Mouse (Mus musculus): Measurements from ENCODE around the gene Zmat5.

Gene Zmat5

DNA sequence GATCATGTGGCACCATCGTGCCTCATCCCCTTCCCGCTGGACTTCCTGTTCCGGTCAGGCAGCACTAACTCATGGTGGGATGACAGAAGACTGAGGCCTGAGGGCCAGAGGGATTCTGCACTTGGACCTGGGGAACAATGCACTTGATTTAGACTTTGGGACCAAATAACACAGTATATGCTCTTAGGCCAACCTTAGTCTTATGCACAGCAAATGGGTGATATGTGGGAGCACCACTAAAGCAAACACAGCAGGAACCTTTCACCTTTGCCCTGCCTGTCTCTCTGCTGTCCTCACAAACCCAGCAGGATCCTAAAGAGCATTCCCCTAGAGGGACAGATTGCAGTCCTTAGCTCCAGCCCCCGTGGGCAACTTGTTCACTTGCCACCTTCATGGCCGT, 36.3 kb downstream of the Zmat5 start:
- DNase-seq, result no peak

DNA sequence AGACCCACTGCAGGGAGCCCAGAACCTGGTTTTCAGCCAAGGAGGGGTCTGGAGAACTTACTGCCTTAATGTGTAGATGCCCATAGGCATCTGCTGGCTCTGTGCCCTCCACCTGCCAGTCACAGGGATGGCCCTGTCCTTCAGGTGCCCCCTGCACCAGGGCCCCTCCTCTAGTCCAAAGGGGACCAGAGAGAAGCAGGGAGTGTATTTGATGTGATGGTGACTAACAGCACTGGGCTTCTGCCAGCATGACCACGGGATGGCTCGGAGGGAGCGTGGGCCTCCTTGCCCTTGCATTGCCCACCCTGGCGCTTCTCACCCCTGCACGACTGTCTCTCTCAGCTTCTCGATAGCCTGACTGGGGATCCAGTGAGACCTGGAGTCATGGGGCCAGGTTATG, 40.2 kb downstream of the Zmat5 start:
- no peak for DNase-seq

DNA sequence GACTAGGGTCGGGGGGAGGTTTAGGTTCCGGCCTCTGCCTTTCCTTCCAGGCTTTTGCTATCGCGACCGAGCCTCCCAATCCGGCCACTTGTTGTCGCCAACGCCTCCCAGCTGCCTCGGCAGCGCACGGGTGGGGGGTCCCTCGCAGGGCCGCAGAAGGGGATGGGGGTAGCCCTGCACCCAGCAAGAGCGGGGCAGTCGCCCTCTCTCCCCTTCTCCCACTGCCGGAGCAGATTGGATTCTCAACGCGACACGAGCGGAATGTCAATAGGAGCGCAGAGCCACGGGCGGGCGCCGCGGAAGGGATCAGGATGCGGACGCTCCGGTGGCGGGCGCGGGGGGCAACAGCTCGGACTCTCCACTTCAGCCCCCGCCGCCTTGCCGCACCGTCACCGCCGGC, 41.5 kb downstream of the Zmat5 start:
- DNase-seq, result no peak

DNA sequence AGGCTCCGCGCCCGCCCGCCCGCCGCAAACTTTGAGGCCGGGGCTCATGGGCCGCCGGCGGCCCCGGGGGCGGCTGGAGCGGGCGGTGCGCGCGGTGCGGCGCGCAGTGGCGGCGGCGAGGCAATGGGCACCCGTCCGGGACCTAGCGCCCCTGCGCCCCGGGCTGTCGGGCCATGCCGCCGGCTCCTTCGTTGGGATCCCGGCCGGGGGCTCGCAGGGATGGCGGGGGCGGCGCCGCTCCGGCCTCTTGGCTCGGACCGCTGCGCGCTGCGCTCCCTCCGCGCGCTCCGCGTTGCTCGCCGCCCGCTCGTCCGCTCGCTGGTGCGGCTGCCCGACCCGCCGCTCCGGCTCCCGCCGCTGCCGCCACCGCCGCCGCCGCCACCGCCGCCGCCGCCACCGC, 42.3 kb downstream of the Zmat5 start, which contains the start of gene Cabp7:
Gene Cabp7, minus strand, starts transcription at position 46 of the 400 bp plus-strand sequence.
- DNase-seq, result no peak

DNA sequence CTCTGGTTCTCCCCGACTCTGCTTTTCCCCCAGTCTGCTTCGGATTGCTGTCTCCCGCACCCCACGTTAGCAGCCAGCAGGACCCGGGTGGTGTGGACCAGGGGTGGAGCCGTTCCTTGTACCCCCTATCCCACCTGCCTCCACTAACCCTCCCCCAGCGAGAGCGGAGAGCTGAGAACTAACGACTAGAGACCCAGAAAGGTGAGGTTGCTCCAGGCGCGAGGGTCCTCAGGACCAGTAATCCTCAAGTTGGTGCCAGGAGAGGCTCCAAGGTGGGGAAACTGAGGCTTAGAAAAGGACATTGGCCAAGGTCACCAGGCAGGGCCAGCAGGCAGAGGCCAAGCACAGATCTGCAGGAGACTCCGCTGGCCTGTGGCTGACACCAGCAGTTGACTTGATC, 42.8 kb downstream of the Zmat5 start:
- DNase-seq, result no peak

DNA sequence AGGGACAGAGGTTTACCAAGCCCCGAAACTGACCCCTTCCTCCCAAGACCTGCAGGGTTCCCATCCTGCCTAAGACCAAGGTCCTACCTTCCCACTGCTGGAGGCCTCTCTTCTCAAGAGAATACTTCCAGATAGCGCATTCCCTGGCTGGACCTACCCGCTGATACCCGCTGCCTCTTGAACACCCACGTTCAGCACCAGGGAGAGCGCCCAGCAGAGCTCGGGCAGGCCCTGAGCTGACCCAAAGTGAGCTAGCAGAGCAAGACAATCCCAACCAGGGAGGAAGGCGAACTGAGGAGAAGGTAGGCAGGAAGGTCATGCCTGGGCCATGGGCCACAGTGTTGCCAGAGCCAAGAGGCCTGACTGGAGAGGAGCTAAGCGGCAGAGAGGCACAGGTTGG, 45.8 kb downstream of the Zmat5 start:
- DNase-seq, result peak; percentile 71 to 90

DNA sequence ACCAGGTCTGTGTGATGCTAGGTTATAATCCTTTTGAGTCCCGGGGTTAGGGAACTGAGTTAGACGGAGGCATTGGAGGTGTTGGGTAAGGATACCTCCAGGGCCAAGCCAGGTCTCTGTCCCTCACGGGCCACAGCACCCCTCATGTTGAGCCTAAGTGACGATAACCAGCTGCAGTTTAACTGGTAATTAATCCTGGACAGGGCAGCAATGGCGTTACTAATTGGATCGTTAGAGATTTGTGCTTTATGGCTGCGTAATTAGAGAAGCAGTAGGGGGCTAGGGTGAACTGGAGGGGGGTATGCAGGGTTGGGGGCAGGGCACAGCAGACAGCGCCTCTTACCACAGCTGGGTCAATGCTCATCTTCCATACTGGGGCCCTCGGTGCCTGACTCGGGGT, 48.4 kb downstream of the Zmat5 start:
- no peak for DNase-seq

DNA sequence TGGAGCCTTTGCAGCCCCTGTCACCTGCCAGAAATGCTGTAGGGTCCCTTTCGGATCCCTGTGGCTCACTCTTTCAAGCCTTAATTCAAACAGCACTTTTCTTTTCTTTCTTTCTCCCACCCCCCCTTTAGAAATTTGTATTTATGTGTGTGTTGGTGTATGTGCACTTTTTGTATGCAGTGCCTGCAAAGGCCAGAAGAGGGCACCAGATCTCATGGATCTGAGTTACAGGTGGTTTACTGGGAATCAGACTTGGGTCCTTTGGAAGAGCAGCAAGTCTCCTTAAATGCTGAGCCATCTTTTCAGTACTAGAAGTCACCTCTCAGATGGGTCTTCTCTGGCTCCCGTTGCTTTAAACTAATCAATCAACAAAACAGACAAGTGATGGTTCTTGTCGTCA, 49.6 kb downstream of the Zmat5 start:
- DNase-seq, result no peak

DNA sequence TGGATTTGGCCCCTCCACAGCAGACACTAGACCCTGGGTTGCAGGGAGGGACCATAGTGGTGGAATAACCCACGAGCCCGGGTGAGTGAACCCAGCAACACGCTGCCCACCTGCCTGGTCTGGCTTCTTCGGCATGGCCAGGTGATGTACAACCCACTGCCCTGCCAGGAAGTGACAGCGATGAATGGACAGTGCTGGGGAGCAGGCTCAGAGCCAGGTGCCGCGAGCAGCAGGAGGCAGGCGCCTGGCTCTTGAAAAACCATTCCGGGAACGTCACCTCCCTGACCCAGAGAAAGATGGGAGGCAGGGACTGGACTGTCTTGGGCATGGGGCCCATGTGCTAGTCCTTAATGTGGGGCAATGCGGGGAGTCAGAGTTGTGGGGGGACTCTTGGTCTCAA, 50.4 kb downstream of the Zmat5 start:
- no peak for DNase-seq

DNA sequence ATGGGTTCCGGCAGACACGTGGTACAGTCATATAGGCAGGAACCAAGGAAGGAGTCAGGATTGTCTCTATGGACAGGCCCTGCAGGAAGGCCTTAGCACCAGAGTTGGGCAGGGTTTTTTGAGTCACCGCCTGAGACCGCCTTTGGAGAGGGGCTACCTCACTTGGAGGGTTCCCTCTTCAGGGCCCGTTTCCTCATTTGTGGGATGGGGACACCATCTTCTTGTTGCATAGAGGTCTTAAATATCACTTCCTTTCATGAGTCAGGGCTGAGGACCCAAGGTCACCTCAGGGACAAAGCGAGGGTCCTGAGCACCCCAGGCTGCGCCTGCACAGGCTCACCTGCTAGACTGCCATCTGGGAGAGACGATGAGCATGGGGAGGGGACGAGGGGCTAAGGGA, 52.0 kb downstream of the Zmat5 start:
- DNase-seq, result no peak

DNA sequence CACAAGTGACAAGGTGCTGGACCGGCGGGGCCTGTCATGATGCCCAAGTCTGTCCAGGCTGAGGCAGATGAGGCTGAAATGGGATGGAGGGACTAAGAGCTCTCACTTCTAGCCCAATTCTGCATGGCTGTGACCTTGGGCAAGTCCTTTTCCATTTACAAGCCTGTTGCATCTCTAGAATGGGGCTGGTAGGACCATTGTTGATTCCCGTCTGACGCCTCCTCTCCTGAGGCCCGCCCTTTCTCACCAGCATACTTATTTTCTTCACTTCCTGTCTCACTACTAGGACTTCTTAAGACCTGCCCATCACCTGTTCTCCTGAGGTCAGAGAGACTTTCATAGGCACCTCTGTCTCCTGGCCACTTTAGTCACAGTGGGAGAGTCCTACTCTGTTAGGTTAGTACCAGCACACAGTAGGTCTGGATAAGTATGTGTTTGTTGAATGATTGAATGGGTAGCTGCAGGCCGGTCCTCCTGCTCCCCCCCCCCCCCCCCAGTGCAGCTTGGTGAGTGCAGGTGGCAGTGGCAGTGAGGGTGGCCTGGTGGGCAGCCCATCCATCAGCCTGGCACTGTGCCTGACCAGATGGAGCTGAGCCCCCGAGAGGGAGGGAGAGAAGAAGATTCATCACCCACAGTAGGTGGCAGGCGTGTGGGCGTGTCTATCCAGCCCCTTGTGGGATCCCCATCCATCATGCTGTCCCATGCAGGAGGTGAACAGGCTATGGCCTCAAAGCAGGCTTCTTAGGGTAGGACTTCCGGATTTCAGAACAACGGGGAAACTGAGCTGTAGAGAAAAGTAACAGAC, 52.7 kb downstream of the Zmat5 start:
- no peak for DNase-seq

DNA sequence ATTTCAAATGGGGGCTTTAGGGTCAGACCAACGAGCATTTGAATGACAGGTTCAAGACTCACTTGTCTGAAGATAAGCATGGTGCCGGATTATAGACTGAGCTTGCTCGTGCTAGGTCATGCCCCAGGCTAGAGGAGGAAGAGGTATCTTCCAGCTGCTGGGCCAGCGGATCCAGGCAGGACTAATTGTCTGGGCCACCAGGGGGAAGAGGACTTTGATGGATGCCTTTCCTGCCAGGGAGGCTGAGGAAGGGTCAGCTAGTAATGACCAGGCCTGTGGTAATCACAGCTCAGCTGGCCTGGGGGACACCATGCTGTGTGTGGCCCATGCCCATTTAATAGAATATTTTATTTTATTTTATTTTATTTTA, 53.3 kb downstream of the Zmat5 start:
- DNase-seq, result no peak

DNA sequence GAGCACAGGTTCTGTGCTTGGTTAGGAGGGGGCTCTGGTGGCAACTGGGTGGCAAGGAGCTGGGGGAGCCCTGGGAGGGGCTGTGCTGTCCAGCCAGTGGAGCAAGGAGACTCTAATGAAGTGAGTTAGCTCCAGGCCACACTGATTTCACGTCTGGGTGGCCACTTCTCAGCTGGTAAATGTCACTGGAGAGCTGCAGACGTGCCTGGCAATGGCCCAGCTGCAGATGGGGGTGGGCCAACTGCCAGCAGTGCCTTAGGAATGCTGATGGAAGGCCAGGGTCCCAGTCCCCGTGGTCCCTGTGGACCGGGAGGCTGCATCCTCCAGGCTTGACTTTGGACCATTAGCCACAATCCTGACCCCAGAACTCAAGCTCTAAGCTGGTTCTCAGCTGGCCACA, 56.0 kb downstream of the Zmat5 start:
- DNase-seq, result peak; percentile 6 to 52

DNA sequence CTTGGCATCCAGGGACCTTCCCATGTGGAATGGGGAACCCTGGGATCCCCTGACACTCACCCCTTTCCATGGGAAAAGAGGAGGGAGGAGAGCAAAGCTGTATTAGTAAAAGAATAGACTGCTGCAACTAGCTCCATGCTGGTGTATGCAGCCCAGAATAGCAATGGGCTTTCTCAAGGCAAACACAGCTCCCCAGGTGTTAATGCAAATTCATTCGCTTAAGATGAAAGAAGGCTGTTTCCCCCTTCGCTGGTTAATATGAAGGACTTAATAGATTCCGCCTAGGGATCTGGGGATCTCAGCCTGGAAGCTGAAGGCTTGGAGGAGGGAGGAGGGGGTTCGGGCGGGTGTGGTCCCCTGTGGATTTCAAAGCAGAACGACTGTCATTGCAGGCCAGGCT, 57.5 kb downstream of the Zmat5 start:
- DNase-seq, result no peak

DNA sequence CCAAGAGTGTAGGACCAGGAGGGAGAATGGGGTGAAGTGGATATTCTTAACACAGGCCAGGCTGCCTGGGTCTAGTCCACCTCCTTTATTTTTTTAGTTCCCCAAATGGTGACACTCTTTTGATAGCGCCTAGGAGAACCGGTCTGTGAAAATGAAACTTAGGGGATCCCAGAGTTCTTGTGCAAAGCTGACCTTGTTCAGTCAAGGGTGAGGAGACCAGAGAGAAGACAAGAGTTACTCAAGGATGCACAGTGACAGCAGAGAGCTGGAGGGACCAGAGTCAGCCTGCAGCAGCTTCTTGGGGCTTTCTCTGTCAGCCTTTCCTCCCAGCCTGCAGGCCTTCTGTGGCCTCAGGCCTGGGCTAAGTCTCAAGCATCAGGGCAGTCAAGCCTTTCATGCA, 58.0 kb downstream of the Zmat5 start:
- DNase-seq, result no peak

DNA sequence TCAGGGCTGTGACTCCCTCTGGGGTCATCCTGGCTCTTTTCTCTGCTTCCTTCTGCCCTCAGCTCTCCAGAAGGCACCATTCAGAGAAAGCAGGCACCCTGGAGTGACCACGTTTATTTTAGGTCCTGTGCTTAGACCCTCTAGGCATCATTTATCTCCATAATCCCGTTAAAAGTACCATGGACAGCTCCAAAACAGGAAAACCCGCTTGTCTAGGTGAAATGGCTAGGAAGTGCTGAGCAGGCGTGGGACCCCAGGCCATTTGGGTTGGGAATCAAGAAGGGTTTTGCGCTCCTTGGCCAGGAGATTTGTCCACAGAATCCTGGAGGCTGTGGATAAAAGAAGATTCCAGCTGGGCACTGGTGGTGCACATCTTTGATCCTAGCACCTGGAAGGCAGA, 59.2 kb downstream of the Zmat5 start:
- no peak for DNase-seq

DNA sequence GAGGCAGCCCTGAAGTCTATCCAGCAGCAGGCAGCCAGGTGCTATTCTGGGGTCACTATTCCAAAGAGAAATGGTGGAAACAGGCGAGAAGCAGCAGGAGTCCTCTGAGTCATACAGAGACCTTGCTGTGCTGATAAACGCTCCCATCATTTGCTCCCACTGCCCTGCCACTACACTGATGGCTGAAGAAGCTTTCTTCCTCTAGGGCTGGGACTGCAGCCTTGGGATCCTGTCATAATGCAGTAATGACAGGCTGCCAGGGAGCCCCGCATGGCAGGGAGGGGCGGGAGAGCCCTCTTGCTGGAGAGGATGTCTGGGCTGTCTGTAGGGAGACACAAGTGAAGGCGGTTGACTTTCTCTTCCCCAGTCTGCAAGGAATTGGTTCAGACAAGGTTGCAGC, 60.0 kb downstream of the Zmat5 start:
- DNase-seq, result no peak

DNA sequence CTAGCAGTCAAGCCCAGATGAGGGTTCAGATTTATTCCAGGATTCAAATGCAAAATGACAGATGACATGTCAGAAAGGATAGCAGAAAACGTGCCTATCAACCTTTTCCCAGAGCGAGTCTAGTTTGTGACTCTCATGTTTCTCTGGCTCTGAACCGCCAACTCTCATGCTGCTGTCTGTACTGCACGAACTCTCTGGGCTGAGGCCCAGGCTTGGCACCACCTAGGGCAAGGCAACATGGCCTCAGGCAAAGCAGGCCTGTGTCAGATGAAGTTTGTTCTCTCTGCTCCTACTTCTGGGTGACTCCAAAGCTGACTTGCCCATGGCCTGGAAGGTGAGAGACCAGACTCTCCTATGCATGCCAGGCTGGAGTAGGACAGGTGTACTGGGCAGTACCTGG, 63.9 kb downstream of the Zmat5 start:
- no peak for DNase-seq

DNA sequence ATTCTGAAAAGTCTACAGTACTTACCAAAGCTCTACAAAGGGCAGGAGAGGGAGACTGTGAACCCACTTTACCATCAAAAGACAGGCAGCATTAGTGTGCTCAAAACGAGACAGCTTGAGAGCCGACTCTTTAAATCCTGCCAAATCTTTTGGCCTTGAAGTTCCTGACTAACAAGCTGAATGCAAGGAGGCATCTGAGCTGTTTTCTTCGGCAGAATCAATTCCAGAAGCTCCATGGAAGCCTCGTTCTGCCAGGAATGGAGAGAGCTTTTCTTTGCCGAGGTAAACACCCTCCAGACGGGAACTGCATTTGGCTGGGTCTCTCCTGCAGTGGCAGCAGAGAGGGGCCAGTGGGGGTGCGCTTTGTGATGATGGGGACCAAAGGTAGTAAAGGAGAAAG, 64.8 kb downstream of the Zmat5 start:
- DNase-seq, result no peak

DNA sequence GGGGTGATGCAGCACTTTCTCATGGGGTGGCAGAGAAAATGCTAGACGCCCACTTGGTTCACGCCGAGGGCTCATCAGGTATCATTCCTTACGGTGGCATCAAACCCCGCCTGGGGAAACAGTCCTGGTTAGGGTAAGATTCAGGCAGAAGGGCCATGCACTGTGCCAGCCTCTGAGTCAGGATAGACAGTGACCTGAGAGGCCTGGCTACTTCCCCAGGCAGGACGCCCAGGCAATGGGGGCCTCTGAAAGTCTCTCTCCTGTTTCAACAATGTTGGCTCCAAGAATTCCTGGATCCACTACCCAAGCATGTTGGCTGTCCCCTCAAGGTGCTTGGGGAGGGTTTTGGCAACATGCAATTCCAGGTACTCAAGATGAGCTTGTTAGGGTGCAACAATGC, 65.4 kb downstream of the Zmat5 start:
- no peak for DNase-seq

DNA sequence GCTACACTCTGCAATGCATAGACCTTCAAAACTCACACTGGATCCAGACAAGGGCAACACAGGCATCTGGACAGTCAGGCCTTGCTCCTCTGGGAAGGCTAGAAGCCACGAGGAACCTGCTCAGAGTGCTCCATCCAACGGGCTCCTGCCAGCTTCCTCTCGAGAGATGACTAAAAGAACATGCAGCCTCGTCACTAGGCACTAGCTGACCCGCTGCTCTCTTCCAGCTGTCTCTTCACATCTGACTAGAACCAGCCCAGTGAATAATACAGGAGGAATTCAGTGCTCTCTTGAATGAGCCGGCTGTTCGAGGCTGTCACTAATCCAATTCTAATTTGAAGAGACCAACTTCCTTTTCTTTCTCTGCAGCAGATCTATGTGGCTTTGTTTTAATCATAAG, 67.3 kb downstream of the Zmat5 start:
- no peak for DNase-seq

DNA sequence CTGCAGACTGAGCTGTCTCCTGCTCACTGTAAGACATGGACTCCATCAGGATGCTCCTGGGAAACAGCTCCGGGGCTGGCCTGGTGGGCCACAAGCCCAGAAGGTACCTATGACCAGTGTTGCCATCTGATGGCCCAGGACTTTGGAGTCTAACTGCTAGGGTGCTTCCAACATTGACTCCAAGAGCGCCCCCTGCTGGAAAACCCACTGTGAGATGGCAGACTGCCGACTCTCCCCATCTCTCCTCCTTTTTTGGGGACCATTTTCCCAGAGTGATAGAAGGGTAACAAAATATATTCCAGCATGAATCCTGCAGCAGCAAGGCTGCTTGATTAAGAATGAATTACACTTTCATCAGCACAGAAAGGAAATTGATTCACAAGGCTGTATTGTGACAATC, 68.4 kb downstream of the Zmat5 start:
- peak; percentile 55 to 88 for DNase-seq

DNA sequence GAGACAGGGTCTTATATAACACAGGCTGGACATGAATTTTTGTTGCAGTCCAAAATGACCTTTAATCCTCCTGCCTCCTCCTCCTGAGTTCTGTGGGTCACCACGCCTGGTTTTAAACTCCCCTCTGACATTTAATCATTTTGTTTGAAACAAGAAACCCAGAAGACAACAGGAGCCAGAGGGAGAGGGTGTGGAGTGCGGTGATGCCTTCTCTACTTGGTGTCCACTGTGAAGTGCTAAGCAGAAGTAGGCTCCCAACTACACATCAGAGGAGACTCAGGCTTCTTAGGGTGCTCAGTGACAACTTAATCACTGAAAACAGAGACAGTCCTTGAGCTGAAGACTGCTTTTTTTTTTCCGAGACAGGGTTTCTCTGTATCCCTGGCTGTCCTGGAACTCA, 76.4 kb downstream of the Zmat5 start:
- no peak for DNase-seq

DNA sequence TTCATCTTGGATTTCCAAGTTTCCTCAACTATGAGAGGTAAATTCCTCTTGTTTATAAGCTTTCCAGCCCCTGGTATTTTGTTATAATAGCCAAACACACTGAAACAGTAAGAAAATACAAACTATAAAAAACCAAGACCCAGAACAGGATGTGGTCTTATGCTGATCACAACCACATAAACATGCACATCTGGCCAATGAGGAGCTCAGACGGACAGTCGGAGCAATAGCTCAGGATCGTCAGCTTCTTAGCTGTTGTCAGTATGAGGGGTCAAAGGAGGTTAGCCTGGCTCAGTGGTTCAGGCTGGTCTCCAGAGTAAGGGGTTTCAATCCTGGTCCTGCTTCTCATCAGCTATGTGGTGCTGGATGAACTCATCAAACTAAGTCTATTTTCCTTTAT, 78.6 kb downstream of the Zmat5 start:
- DNase-seq, result no peak

DNA sequence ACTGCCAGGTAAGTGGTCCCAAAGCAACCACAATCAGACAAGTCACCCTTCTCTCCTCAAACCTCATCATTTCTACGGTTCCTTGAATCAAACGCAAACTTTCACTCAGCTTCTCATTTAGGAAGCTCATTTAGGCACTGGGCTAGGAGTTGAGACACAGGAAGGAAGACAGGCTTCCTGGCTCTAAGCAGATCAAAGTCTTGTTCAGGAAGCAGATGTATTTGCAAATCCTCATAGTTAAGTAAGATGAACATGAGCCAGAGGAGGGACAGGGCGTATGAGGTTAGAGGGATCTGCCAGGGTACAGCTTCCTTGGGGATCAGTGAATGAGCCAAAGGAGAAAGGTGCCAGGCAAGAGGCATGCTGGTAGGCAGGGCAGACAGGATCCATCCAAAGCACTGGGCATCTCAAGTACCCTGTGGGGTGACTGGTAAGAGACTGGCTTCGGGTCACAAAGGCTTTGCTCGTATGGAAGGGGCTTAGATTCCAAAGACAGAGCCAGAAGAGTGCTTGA, 80.2 kb downstream of the Zmat5 start:
- peak in 1 of 2 experiments; percentile 10 for DNase-seq
